Mouse (Mus musculus) kidney, embryonic 14.5 days (tissue): ENCODE measurements around the gene Tnnt3. TPM values are rescaled to one million over a fixed set of nuclear protein-coding genes. Genes with fewer than 3 reads are reported as not detected.
A peak's percentile ranks its signal among the peaks of the same experiment; 100 is the strongest.

Experiments used
- ATAC-seq: fragments of 200-750 bp; cut with Nextera tagmentation; 2 replicates; pipeline ENCODE4 v1.8.0; 2017; ENCODE audit warnings: moderate number of reproducible peaks, mild to moderate bottlenecking, moderate TSS enrichment, moderate library complexity; ENCODE audit not compliant: low FRiP score, low TSS enrichment
- H3K27ac ChIP-seq: fragments of 300-500 bp; sonication (generic); 2 replicates; pipeline ENCODE4 v1.5.1; 2014; ENCODE audit warnings: low read depth, mild to moderate bottlenecking, low read length, moderate library complexity, mixed read lengths
- H3K27me3 ChIP-seq: fragments of 300-500 bp; sonication (generic); 2 replicates; pipeline ENCODE4 v1.6.1; 2014; ENCODE audit warnings: mild to moderate bottlenecking, low read length; ENCODE audit not compliant: control insufficient read depth, insufficient read depth
- H3K36me3 ChIP-seq: fragments of 300-500 bp; sonication (generic); 2 replicates; pipeline ENCODE4 v1.6.1; 2014; ENCODE audit warnings: low read length, mixed read lengths; ENCODE audit not compliant: control insufficient read depth, insufficient read depth
- H3K4me1 ChIP-seq: fragments of 300-500 bp; sonication (generic); 2 replicates; pipeline ENCODE4 v1.6.1; 2014; ENCODE audit warnings: low read length, mixed read lengths; ENCODE audit not compliant: control insufficient read depth, insufficient read depth
- H3K4me2 ChIP-seq: fragments of 300-500 bp; sonication (generic); replicated peaks from 2 replicates; pipeline ENCODE4 v1.6.1; 2014; ENCODE audit warnings: low read depth, mild to moderate bottlenecking, low read length
- H3K4me3 ChIP-seq: fragments of 300-500 bp; sonication (generic); 2 replicates; pipeline ENCODE4 v1.5.1; 2014; ENCODE audit warnings: mild to moderate bottlenecking, low read length
- H3K9ac ChIP-seq: fragments of 300-500 bp; sonication (generic); 2 replicates; pipeline ENCODE4 v1.6.1; 2014; ENCODE audit warnings: low read depth, mild to moderate bottlenecking, low read length, moderate library complexity
- H3K9me3 ChIP-seq: fragments of 300-500 bp; sonication (generic); 2 replicates; pipeline ENCODE4 v1.6.1; 2016; ENCODE audit warnings: low read length; ENCODE audit not compliant: control insufficient read depth
- WGBS: fragments of 180-500 bp; shearing (Covaris S2); extraction: QIAGEN DNeasy Blood & Tissue Kit; methylation state at CpG from one replicate; pipeline ENCODE4 v1.1.7; 2014; 5-methylcytosine and 5-hydroxymethylcytosine counted together
- polyA plus RNA-seq: library from polyadenylated mRNA; unstranded; fragments of >200 nt; fragmentation: Nextera tagmentation; extraction: Ambion mirVana; gene quantifications from 2 replicates; pipeline ENCODE4 v1.2.1, GENCODE M21; 2014

The Tnnt3 gene
- polyA plus RNA-seq, 1 experiment from 2014 or later: 3.2 TPM

DNA sequence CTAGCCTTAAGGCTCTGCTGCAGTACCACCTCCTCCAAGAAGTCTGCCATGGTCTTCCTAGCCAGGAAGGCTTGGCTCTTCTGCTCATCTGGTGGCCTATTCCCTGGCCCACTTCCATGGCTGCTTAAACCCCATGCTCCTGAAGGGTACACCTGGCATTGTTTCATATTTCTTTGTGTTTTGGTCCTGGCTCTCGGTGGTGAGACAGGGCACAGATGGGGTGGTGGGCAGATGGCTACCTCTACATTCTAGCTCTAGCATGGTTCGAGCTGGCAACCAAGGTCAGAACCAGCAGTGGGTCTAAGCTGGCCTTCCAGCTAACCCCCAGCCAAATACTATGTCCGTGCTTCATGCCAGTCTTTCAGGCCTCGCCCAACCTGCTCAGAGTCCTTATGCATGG lies 25.7 kb upstream of the Tnnt3 start:
- H3K4me2 ChIP-seq: peak overlapping the region; percentile 56
- no peaks in the 10 kb centered on the region for H3K9me3 ChIP-seq
- peak overlapping the region; percentile 49; the same call in 1 of the 2 replicates for H3K9ac ChIP-seq
- peaks cover 71% of the 10 kb centered on the region for H3K4me1 ChIP-seq
- WGBS: 81% methylated on average over 4 of the region's 4 CpGs
- no peaks in the 10 kb centered on the region for H3K27me3 ChIP-seq
- H3K36me3 ChIP-seq: no peaks in the 10 kb centered on the region; the same call in 1 of the 2 replicates
- ATAC-seq: no peak
- peak overlapping the region; percentile 33 for H3K4me3 ChIP-seq
- peak overlapping the region; percentile 95 for H3K27ac ChIP-seq

DNA sequence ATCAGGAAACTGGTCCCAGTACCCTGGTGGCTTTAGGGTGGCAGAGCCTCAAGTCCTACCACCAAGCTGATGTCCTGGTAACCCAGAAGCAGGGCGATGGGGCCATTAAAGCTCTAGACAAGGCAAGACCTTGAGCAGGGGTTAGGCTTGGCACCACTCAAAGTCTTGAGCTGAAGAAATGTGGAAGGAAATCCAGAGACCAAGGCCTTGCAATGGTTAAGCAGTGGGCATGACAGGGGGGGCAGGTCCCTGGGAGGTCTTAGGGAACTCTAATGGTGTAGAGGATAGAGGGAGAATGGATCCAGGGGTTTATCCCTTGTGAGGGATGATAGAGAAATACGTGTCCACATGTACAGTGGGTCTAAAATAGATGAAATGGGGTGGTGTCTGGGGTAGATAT lies 25.2 kb upstream of the Tnnt3 start:
- Histone ChIP-seq H3K4me3 (peak overlapping the region; percentile 33), H3K9me3 (no peaks in the 10 kb centered on the region), H3K27me3 (no peaks in the 10 kb centered on the region), H3K9ac (peak overlapping the region; percentile 49; the same call in 1 of the 2 replicates), H3K4me2 (peak overlapping the region; percentile 56), H3K27ac (peak overlapping the region; percentile 95), H3K36me3 (no peaks in the 10 kb centered on the region; the same call in 1 of the 2 replicates), H3K4me1 (peaks cover 71% of the 10 kb centered on the region)
- WGBS: 97% methylated on average over 2 of the region's 2 CpGs
- ATAC-seq: no peak

DNA sequence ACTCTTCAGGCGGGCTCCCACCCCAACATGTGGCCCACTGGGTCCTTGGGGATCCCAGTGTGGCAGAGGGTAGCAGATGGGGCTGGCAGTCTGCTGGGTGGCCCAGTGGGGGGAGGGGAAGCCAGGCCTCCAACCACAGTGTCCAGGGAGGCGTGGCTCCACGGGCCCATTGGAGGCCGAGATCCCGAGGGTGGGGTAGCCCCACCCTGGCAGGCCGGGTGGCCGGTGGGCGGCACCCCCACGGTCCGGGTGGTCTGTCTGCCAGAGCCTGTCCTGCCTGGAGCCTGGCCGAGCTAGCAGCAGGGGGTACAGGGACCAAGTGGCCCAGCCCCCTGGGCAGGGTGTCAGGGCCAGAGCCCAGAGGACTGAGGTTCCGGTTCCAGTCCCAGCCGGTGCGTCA lies 23.8 kb upstream of the Tnnt3 start:
- peak overlapping the region; percentile 56 for H3K4me2 ChIP-seq
- H3K9ac ChIP-seq: peak overlapping the region; percentile 34; the same call in 1 of the 2 replicates
- peaks cover 71% of the 10 kb centered on the region for H3K4me1 ChIP-seq
- H3K27me3 ChIP-seq: no peaks in the 10 kb centered on the region
- H3K4me3 ChIP-seq: peak overlapping the region; percentile 22; the same call in 1 of the 2 replicates
- H3K9me3 ChIP-seq: no peaks in the 10 kb centered on the region
- ATAC-seq: no peak
- H3K27ac ChIP-seq: peak overlapping the region; percentile 56; the same call in 1 of the 2 replicates
- 65% methylated on average over 14 of the region's 14 CpGs for WGBS
- no peaks in the 10 kb centered on the region; the same call in 1 of the 2 replicates for H3K36me3 ChIP-seq

DNA sequence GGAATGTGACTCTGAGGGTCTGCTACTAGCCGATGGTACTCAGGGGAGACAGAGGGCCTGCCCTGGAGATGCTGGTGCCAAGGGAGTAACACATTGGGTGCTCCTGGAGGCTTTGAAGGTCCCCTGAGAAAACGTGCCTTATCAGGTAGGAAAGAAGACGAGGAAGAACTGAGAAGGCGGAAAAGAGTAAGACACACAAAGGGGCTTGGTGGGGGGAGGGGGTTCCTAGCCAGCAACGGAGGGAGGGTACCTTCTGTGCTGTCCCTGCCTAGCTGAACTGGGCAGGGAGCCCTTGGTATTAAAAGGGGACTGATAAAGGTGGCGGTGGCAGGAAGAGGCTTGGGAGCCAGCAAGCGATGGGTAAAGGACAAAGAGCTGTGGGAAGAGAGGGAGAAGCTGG lies 23.0 kb upstream of the Tnnt3 start:
- 62% methylated on average over 7 of the region's 7 CpGs for WGBS
- peak overlapping the region; percentile 34; the same call in 1 of the 2 replicates for H3K9ac ChIP-seq
- H3K27ac ChIP-seq: no peak overlapping the region
- H3K27me3 ChIP-seq: no peaks in the 10 kb centered on the region
- H3K4me2 ChIP-seq: peak overlapping the region; percentile 56
- H3K9me3 ChIP-seq: no peaks in the 10 kb centered on the region
- H3K4me1 ChIP-seq: peaks cover 63% of the 10 kb centered on the region
- peak overlapping the region; percentile 22; the same call in 1 of the 2 replicates for H3K4me3 ChIP-seq
- H3K36me3 ChIP-seq: no peaks in the 10 kb centered on the region; the same call in 1 of the 2 replicates
- ATAC-seq: no peak

DNA sequence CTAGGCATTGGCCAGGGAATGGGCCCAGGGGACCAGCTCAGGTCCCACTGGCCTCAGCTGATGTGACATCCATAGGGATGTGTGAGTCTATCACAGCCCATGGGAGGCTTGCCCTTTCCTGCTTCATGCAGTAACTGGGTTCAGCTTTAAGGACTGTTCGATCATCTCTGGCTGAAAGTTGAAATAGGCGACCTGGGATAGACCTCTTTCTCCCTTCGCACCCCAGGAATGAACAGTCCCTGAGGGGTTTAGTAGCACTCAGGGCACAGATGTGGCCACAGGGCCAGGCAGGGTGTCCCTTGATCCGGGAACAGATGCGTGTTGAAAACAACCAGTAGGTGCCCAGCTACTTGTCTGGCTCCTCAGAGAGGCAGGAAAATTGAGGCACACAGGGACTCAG lies 22.4 kb upstream of the Tnnt3 start:
- 80% methylated on average over 5 of the region's 5 CpGs for WGBS
- no peaks in the 10 kb centered on the region for H3K27me3 ChIP-seq
- H3K4me3 ChIP-seq: no peak overlapping the region
- peaks cover 64% of the 10 kb centered on the region for H3K4me1 ChIP-seq
- peak overlapping the region; percentile 56; the same call in 1 of the 2 replicates for H3K4me2 ChIP-seq
- H3K9me3 ChIP-seq: no peaks in the 10 kb centered on the region
- ATAC-seq: no peak
- H3K27ac ChIP-seq: 0 out of 2 replicates have a peak overlapping the region, but pooled peaks have one; percentile 24
- H3K36me3 ChIP-seq: no peaks in the 10 kb centered on the region; the same call in 1 of the 2 replicates
- H3K9ac ChIP-seq: peak overlapping the region; percentile 34; the same call in 1 of the 2 replicates

DNA sequence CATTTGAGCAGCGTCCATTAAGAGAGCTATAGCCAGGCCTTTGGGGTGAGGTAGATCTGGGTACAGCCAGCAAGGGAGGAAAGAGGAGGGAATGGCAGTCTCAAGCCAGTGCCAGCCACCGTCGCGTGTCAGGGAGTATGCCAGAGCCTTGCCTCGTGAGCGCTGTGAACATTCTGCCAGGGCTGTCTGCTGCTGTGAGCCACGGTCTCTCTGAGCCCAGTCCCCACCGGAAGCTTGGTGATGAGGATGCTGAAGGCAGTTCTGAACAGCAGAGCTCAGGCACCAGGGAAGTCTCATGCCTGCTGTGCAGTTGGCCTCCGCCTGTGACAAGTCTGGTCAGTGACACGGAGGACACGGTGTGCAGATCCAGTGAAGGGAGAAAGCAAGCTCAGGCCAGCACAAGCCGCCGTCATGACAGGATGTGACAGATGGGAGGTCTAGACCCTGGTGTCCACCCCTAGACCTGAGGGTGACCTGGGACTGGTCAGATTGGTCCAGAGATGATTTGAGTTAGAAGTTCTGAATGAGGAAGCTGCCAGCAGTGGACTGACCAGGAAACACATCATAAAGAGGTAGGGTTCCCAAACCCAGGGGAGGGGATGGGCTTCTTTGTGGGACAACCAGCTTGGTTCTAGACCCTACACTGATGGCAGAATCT lies 21.7 kb upstream of the Tnnt3 start:
- Histone ChIP-seq H3K9ac (no peak overlapping the region), H3K4me1 (peaks cover 64% of the 10 kb centered on the region), H3K4me3 (no peak overlapping the region), H3K4me2 (peak overlapping the region; percentile 11; the same call in 1 of the 2 replicates), H3K36me3 (no peaks in the 10 kb centered on the region; the same call in 1 of the 2 replicates), H3K27ac (0 out of 2 replicates have a peak overlapping the region, but pooled peaks have one; percentile 24), H3K27me3 (no peaks in the 10 kb centered on the region), H3K9me3 (no peaks in the 10 kb centered on the region)
- WGBS: 59% methylated on average over 13 of the region's 13 CpGs
- no peak for ATAC-seq

DNA sequence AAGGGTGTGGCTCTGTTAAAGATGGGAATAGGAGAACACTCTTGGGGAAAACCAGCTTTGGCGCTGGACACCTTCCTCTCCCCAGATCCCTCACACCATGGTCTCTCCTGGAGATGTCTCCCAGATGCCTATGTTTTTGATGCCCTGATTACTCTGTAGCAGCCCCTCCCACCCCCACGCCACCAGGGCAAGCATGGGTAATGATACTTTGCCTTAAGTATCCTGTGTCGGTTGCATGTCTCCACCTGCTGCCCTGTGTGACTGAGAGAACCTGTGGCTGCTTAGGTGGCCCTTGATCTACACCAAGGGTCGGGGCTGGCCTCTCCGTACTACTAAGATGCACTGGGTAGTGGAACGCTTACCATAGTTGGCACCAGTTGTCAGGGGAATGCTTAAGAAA lies 20.6 kb upstream of the Tnnt3 start:
- Histone ChIP-seq H3K4me2 (no peak overlapping the region), H3K36me3 (no peaks in the 10 kb centered on the region; the same call in 1 of the 2 replicates), H3K9ac (no peak overlapping the region), H3K4me3 (no peak overlapping the region), H3K27ac (no peak overlapping the region), H3K4me1 (peaks cover 64% of the 10 kb centered on the region), H3K9me3 (no peaks in the 10 kb centered on the region), H3K27me3 (no peaks in the 10 kb centered on the region)
- 86% methylated on average over 6 of the region's 6 CpGs for WGBS
- ATAC-seq: no peak

DNA sequence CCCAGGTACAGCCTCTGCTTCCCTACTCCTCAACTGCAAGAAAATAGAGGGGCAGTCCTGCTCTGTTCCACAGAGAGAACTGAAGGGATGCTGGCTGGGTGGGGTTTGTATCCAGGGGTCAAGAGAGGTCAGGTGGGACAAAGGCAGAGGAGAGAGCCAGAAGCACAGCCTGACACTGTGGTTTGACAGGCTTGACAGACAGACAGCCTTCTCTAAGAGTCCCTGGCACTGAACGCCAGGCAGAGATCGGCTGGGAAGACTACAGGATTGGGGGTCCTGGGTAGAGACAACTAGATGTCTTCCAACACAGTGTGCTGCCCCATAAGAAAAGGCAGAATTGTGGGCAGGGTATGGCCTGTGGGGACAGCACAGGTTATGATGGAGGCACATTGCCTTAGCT lies 20.1 kb upstream of the Tnnt3 start:
- Histone ChIP-seq H3K27ac (no peak overlapping the region; the same call in 1 of the 2 replicates), H3K4me3 (no peak overlapping the region), H3K9me3 (no peaks in the 10 kb centered on the region), H3K27me3 (no peaks in the 10 kb centered on the region), H3K36me3 (no peaks in the 10 kb centered on the region; the same call in 1 of the 2 replicates), H3K4me1 (peaks cover 63% of the 10 kb centered on the region), H3K9ac (no peak overlapping the region), H3K4me2 (no peak overlapping the region)
- WGBS: 91% methylated on average over 2 of the region's 2 CpGs
- no peak for ATAC-seq

DNA sequence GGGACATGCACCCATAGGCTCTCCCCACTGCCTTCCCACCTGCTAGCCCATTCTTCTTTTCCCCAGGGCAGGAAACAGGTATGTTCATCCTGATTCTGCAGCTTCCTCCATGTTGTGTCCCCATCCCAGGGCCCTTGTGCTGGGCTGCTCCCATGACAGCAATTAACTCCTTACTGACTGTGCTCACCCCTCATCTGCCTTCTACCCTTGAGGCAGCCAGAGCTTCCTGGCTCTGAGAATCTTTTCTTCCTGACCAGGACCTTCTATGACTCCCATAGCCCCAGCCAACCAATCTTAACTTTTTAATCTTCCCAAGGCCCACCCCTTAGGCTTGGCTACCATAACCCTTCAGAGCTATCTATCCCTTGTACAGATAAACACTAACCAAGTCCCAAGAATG lies 19.3 kb upstream of the Tnnt3 start:
- Histone ChIP-seq H3K4me2 (no peak overlapping the region), H3K4me3 (no peak overlapping the region), H3K9me3 (no peaks in the 10 kb centered on the region), H3K9ac (no peak overlapping the region), H3K36me3 (peaks cover 3% of the 10 kb centered on the region; the same call in 1 of the 2 replicates), H3K27me3 (no peaks in the 10 kb centered on the region), H3K4me1 (peaks cover 64% of the 10 kb centered on the region), H3K27ac (no peak overlapping the region)
- ATAC-seq: no peak
